Mouse (Mus musculus) limb, embryonic 12.5 days (tissue): Measurements from ENCODE around the gene Tmem182. TPM values are rescaled to one million over a fixed set of nuclear protein-coding genes. Genes with fewer than 3 reads are reported as not detected.

ENCODE experiments used
- ATAC-seq: fragments of 200-750 bp; cut with Nextera tagmentation; 2 replicates; pipeline ENCODE4 v1.8.0; 2017; ENCODE audit warnings: low read depth, moderate TSS enrichment; ENCODE audit not compliant: insufficient number of reproducible peaks, insufficient read depth, low FRiP score, low TSS enrichment
- H3K27ac ChIP-seq: fragments of 300-500 bp; sonication (generic); 2 replicates; pipeline ENCODE4 v1.5.1; 2016; ENCODE audit warnings: mild to moderate bottlenecking, moderate library complexity
- H3K27me3 ChIP-seq: fragments of 300-500 bp; sonication (generic); 2 replicates; pipeline ENCODE4 v1.6.1; 2016; ENCODE audit warnings: mild to moderate bottlenecking, moderate library complexity
- H3K36me3 ChIP-seq: fragments of 300-500 bp; sonication (generic); 2 replicates; pipeline ENCODE4 v1.6.1; 2016; ENCODE audit warnings: mild to moderate bottlenecking, moderate library complexity
- H3K4me1 ChIP-seq: fragments of 300-500 bp; sonication (generic); replicated peaks from 2 replicates; pipeline ENCODE4 v1.6.1; 2016
- H3K4me2 ChIP-seq: fragments of 300-500 bp; sonication (generic); 2 replicates; pipeline ENCODE4 v1.6.1; 2016; ENCODE audit warnings: mild to moderate bottlenecking, moderate library complexity
- H3K4me3 ChIP-seq: fragments of 300-500 bp; sonication (generic); replicated peaks from 2 replicates; pipeline ENCODE4 v1.5.1; 2016; ENCODE audit warnings: mild to moderate bottlenecking
- H3K9ac ChIP-seq: fragments of 300-500 bp; sonication (generic); replicated peaks from 2 replicates; pipeline ENCODE4 v1.6.1; 2016; ENCODE audit warnings: mild to moderate bottlenecking, moderate library complexity
- H3K9me3 ChIP-seq: fragments of 300-500 bp; sonication (generic); 2 replicates; pipeline ENCODE4 v1.6.1; 2016; ENCODE audit warnings: mild to moderate bottlenecking, moderate library complexity
- polyA plus RNA-seq: library from polyadenylated mRNA; unstranded; fragments of >200 nt; fragmentation: Nextera tagmentation; extraction: Ambion mirVana; gene quantifications from 2 replicates; pipeline ENCODE4 v1.2.1, GENCODE M21; 2016

Tmem182 gene
- polyA plus RNA-seq, 1 experiment from 2014 or later: 0.43 TPM

DNA sequence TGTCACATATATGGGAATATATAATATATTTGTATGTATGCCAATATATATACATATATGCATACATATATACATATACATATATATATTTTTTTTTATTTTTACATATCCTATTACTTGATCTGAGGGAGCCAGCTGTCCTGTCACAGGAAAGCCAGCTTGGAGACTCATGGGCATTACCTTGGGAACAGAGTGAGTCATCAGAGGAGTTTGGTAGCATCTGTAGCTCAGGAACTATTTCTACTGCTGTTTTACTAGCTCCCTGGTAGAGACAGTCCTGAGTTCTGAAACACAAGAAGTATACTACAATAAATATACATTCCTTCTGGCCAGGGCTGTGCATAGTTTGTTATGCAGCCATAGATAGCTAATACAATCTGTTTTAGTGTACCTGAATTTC is 98.3 kb downstream of the Tmem182 start:
- H3K9ac ChIP-seq: no peak overlapping the region
- H3K4me2 ChIP-seq: no peak overlapping the region
- no peaks in the 10 kb centered on the region for H3K4me1 ChIP-seq
- no peaks in the 10 kb centered on the region for H3K36me3 ChIP-seq
- no peaks in the 10 kb centered on the region for H3K27me3 ChIP-seq
- H3K27ac ChIP-seq: no peak overlapping the region
- H3K4me3 ChIP-seq: no peak overlapping the region
- no peak for ATAC-seq
- H3K9me3 ChIP-seq: no peaks in the 10 kb centered on the region

Other genes with a start within 250 kb of the Tmem182 start
- not detected in 2 replicates for gene Slc9a4, start 225.5 kb upstream of the Tmem182 start, polyA plus RNA-seq
- 0.05 and 0.20 TPM in 2 replicates for gene Slc9a2, start 125.0 kb upstream of the Tmem182 start, polyA plus RNA-seq
- 3.5 and 3.8 TPM in 2 replicates for gene Mfsd9, start 14.9 kb upstream of the Tmem182 start, polyA plus RNA-seq